Mouse (Mus musculus): ENCODE measurements at regions not wholly inside any gene's neighbourhood (a gene's known extent, or its start where the extent isn't known, plus 50 kb on each side); places are given as distances from the start of the nearest gene placed in this dataset.

- TF ChIP-seq EP300 (IDR thresholded peaks at IDR 0.05; ENCODE audit: low read depth) (no peak), CTCF (IDR thresholded peaks at IDR 0.05; ENCODE audit: low read depth) (no peak)
These were observed 244.0 kb downstream of the Akain1 start for GRCm38 (mm10) chr17:69683091-69683490.
